Mouse (Mus musculus): ENCODE data around the gene Igbp1b. TPM values are rescaled to one million over a fixed set of nuclear protein-coding genes. Genes with fewer than 3 reads are reported as not detected.

The Igbp1b gene
- 10.7 TPM for polyA plus RNA-seq (2014; fragmentation: Illumina TruSeq; extraction: RNeasy Lipid Tissue Mini Kit (QIAGEN cat#74804); ENCODE audit: low read depth, low replicate concordance)

DNA sequence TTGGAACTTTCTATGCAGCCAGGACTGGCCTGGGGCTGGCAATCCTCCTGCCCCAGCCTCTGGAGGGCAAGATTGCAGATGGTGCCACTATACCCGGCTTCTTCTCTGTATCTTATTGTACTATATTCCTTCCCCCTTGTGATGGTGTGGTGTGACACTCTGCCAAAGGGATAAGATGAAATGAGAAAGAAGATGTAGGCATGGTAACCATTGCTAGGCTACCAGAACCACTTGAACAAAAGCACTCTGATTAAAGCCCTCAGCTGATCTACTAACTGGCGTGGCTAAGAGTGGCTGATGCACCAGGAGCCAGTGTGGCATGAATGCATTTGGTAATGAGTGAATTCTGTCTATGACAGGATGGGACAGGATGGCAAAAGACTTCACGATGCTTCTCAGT lies at the start of gene Igbp1b:
Gene Igbp1b, minus strand, starts transcription at position 29 of the 400 bp plus-strand sequence.

Other genes starting within 250 kb of the Igbp1b start
- not detected for gene Lmo3, start 76.6 kb downstream of the Igbp1b start, polyA plus RNA-seq (2014; fragmentation: Illumina TruSeq; extraction: RNeasy Lipid Tissue Mini Kit (QIAGEN cat#74804); ENCODE audit: low read depth, low replicate concordance)